Mouse (Mus musculus): ENCODE results near the gene Suclg2.
"Not testable (repeated sequence)": the region's sequence is repeated elsewhere in the genome, so short reads cannot be mapped to it uniquely, and the experiment has no call there.

Gene Suclg2

DNA sequence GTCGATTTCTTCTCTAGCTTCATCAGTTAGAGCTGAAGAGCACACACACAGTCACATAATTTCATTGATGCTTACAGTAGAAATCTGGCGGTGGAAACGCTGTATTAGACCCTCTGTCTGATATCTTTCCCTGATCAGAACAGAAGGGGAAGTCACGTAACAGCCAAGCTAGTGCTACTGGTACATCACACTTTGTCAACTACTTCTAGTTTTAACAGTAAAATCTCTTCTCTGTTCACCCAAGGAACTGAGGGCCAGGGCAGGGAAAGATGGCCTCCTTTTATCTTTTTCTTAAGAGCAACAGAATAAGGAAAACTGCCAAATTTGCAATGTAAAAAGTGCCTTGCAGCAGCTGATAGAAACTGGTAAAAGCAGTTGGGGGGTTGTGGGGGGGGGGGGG, 97.8 kb downstream of the Suclg2 start:
- no peak for DNase-seq (ENCODE audit: low spot score)

DNA sequence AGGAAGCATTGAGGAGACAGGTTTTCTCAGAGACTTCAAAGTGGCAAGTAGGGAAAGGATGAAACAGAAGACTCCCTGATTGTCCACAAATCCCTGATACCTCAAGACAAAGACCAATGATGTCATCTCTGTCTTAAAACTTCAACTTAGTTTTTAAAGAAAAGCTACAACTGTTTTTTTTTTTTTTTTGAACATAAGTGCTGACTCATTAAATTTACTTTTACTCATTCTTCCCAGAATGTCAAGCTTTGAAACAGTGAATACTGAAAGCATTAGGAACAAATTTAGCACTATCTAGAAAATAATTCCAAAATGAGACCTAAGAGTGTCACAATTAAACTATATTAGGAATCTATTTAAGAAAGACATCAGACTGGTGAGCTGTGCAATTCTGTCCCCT, 98.8 kb downstream of the Suclg2 start:
- DNase-seq (ENCODE audit: low spot score): no peak

DNA sequence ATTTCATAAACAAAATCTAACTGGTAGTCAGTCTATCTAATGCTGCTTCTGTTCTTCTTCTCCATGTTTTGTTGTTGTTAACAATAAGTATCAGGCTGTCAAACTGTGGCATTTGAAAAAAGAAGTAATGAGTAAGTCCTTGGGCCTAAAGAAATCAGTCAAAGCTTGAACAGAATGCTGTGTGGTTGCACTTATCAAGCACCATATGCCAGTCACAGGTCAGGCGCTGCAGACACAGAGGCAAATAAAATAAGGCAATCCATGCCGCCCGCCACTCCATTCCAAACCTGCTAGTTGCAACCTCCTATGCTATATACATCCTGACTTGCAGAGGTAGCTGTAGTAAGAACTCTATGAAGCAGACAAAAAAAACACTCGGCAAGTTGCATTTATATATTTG, 100.2 kb downstream of the Suclg2 start:
- DNase-seq (ENCODE audit: low spot score): no peak

DNA sequence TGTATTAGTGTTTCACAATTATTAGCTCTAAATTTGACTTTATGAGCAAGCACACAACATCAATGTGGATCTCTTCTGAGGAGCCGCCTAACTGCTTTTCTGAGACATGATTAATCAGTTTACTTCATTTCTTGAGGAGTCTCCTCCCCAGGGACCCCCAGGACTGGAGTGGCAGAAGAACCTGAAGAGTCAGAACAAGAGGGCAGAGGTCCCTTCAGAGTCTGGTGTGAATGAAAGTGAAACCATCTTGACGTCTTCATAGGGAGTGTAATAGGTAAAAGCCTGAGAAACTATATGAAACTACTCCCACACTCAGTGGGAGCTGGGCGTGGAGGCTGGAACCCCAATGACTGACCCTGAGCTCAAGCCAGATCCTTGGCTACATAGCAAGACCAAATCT, 105.4 kb downstream of the Suclg2 start:
- DNase-seq (ENCODE audit: low spot score): no peak

DNA sequence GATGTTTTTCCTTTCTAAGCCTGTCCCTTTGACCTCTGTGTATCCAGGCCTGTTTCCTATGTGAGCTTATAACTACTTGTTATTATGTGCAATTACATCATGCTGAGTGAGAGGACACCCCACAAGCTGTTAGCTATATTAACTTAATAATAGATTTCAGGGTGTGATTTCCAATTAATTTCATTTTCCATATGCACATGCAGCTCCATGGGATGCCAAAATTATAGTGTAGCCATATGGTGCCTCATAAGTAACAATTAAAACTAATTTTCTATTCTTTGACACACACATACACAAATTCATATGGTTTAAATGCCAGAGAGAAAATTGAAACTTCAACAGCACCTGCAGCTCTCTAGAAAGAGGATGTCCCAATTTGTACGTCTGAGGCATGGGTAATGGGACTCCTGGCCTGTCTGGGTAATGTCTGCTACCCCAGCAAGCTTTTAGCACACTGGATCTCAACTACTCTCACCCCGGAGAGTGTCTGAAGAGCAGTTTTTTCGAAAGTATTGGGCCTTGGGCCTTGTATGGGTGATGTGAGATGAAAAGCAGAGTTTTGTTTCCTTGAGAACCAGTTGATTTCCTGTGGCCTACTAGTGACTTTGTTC, 106.1 kb downstream of the Suclg2 start:
- DNase-seq (ENCODE audit: low spot score): no peak

DNA sequence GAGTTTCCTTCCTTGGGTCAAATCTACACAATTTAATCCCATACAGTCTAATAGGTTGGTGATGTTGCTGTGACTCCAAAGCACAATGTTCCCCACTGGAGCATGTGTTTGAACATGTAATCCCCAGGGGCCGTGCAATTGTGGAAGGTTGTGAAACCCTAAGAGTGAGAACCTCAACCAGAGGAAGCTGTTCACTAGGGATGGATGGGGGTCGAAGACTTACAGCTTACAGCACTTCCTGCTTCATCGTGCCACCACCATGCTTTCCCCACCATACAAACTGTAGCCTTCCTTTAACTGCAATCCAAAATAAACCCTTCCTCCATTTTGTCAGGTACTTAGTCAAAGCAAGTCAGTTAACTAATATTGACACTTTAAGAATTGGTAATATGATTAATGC, 107.5 kb downstream of the Suclg2 start:
- no peak for DNase-seq (ENCODE audit: low spot score)

DNA sequence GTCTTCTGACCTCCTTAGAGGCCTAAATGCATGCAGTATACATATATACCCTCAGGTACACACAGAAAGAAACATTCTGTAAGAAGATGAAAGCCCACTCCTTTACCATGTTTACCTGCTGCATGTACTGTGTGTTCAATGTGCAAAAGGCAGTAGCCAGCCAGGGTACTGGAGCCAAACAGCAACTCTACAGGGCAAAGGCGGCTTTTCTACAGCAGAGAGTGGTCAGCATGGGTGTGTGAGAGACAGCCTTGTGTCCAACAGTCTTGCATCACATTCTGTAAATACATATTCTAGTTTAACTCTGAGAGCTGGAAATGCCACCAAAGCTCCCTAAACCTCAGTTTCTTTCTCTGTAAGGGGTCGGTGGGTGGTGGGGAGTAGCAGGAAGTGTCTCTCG, 110.5 kb downstream of the Suclg2 start:
- DNase-seq (ENCODE audit: low spot score): no peak

DNA sequence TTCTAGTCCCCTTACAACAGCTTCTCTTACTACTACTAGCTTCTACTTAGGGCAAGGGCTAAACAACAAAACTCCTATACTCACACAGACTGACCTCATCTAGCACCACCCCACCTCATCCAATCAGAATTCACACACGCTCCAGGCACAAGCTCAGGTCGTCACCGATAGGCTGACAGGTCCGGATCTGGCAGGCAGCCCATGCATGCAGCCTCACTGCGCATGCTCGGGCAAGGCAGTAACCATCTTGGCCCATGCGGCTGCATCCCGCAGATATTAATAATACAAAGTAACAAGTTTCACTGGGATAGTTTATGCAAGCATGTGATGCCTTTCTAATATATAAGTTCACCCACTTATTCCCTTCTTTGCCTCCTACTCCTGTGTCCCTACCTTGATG, 117.9 kb downstream of the Suclg2 start:
- not testable (repeated sequence) for DNase-seq (ENCODE audit: low spot score)

DNA sequence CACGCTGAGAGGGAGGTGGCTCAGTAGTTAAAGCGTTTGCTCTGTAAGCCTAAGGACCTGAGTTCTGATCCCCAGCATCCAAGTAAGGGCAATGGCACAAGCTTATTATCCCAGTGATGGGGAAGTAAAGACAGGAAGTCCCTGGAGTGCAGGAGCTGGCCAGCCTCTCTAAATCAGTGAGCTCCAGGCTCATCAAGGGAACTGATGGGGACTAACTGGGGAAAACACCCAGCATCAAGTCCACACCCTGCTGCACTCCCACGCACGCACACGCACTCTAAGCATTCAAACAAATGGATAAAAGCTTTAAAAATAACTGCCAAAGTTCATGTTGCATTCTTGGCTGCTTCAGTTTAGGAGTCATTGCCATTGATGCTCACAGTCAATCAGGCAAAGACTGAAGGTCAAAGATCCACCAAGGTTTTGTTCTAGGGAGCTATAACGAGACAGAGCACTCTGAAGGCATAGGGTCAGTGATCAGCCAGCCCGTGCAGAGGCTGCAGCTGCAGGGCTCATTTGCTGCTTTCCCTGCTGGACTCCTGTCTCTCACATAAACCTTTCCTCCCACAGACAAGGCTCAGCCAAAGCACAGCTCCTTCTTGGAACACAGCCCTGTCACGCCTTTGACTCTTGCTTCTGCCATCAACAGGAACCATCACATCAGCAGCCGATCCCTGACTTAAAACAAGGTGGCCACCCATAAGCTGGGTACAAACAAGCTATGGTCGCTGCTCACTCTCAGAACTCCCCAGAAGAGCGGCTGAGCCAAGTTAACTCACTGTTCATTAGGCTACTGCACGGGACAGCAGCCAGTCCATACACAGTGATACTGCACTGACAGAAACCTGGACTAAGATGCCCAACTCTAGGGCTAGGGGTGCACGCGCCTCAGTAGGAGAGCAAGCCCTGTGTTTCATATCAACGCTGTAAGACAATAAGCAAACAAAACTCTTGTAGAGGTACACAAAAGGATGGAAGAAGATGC, 121.5 kb downstream of the Suclg2 start:
- no peak for DNase-seq (ENCODE audit: low spot score)

DNA sequence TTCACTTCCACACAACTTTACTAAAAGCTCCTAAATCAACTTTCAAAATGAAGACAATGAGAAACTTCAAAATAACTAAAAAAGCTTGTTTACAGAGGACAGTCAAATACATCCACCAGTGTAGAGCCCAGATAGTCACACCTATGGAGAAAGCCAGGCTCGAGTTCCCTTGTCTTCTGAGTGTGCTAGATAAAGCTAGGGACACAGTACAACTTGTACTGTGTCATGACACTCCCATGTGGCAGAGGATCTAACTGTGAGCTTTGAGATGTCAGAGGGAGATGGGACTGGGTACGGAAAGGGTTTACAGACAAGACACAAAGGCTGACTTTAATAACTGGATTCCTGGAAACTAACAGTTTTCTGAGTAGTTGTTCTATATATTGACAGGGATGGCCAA, 122.7 kb downstream of the Suclg2 start:
- DNase-seq (ENCODE audit: low spot score): no peak

DNA sequence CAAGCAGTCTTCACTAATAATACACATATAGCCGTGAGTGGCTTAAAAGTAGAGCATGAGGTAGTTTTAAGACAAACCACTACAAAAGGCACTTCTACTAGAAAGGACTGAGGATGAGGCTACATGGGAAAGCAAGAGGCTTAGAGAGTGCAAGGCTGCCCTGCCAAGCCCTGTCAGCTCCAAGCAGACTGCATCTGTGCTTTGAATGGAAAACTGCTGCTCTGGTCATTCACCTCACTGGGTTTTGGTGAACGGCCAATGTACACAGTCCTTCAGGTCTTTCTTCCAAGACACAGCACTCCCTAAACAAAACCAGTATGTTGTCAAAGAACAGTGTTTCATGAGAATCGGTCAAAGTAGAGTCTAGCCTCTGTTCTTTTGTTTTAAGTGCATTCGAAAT, 124.4 kb downstream of the Suclg2 start:
- no peak for DNase-seq (ENCODE audit: low spot score)

DNA sequence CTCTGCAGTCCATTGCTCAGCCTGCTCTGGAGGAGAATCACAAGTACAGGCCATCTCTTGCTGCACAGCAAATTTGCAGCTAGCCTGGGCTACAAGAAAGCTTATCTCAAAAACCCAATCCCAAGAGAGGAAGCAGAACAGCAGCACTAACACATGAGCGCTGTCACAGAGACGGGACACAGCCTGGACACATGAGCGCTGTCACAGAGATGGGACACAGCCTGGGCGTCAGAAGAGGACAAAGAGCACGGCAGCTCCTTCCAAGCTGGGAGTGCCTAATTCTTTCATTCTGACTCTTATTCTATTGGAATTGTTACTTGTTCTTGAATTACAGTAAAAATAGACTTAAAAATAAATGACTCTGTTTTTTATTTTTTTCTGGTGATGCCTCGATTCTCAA, 126.2 kb downstream of the Suclg2 start:
- DNase-seq (ENCODE audit: low spot score): no peak

DNA sequence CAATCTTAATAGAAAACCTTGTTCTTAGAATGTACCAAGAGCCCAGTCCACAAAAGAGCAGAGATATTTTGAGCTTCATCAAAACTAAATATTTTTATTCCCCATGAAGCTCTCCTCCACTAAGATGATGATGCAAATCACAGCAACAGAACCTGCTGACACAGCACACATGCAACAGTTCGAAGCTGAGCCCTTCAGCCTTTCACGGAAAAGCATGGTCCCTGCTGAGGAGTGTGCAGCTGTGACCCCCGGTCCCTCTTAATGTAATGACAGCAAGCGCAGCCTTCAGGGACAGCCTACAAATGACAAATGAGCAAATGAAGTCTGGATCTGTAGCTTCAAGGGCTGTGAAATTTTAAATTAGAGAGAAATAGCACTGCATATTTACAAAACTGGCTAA, 128.1 kb downstream of the Suclg2 start:
- DNase-seq (ENCODE audit: low spot score): no peak

DNA sequence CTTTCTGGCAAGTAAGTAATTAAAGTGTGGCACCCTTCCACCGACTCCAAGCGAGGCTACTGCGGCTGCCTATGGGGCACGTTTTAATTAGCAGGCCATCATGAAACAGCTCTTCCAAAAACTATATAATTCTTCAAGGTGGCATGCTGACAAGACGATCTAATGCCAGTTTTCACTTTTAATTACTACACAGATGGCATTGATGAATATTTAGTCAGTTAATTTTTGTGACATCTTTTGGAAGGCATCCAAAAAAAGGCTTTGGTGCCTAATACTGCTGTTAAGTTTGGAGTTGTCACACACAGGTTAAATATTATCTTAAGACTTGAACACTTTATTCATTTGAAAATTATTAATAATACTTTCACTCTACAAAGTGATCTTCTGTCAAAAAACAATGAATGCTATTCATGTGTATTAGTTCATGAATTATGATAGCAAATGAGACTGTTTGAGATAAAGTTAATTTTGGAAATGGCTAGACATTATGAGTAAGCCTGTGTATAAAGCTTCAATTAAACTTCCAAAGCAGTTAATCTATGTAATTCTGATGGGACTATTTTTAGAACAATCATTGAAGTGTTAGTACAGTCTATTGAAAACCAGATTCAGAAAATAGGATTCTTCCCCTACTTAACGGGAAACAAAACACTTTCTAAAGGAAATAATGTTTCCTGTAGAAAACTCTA, 131.3 kb downstream of the Suclg2 start:
- no peak for DNase-seq (ENCODE audit: low spot score)

DNA sequence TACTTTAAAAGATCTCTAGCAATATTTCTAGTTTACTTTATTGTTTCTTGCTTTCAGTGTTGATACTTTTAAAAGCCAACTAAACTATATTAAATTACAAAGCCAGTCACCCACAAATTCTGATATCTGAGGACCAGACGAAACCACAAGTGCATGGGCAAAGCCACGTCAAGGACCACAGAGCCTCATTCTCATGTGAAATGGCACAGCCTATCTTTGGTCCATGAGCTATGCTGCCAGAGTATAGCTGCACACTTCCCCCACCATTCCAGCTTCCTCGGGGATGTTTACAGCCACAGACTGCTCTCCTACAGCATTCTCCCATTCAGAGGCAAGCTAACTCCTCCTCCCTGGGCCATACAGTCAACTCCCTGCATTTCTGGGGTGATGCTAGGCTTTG, 136.7 kb downstream of the Suclg2 start:
- no peak for DNase-seq (ENCODE audit: low spot score)

DNA sequence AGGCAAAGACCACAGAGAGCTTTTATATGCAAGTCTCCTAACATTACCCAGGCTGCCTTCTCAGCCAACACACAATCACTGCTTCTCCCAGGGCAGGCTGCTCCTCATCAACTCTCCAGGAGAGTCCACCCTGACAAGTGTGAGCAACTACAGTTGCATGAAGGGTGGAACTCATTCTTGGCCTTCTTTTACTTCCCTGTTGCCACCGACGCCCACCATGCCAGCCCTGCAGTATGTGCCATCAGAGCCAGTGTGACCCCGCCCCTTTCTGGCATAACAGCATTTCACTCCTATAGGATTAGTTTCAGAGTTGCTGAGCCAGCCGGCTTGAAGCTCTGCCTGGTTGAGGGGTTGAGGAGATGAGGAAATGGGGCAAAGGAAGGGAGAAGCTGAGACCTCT, 138.8 kb downstream of the Suclg2 start:
- no peak for DNase-seq (ENCODE audit: low spot score)

DNA sequence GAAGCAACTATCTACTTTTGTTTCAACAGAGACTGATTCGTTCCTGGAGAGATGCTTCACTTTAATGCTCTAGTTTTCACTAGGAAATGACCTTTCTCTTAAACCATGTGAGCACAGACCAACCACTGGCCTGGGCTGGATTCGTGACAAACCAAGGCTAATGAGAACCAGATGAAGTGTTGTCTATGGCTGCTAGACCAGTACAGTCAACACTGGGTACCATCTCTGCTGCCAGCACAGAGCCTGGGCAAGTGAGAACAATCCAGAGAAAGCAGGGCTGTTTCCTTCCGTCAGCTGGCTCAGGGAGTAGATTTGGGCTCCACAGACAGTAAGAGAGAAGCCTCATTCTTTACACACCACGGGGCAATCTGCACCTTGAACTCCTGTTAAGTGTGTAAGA, 143.1 kb downstream of the Suclg2 start:
- DNase-seq (ENCODE audit: low spot score): no peak

DNA sequence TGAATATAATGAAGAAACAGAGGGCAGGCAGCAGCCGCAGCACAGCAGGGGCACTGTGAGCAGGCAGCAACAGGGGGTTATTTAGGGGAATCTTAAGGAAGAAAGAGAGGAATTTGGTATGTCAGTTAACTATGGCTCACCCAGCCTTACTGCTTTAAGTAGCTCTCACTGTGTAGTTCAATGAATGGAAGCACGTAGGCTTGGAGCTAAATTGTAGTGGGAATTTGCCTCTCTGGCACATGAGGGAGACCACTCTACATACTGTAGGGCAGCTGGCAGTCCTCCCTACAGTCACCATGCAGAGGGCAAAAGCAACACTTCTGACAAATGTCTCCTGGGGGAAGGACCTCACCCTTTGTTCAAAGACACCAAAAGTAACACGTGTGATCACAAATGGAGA, 143.7 kb downstream of the Suclg2 start:
- DNase-seq (ENCODE audit: low spot score): no peak

DNA sequence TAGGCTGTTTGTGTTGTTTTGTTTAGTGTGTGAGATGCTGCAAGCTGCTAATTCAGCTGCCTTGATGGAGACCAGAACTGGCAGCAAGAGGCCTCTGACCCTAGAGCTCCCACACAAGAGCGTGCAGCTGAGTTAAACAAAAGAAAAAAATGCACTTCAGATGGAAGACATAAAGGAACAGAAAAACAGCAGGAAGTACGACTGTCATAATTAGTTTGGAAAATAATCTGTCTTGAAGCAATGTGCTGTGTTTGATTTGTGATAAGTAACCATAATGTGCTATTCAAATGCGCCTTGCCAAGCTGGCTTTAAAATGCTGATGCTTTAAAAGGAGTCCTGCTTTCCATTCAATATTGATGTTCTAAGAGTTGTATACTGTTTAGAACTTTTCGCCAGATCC, 144.2 kb downstream of the Suclg2 start:
- no peak for DNase-seq (ENCODE audit: low spot score)

DNA sequence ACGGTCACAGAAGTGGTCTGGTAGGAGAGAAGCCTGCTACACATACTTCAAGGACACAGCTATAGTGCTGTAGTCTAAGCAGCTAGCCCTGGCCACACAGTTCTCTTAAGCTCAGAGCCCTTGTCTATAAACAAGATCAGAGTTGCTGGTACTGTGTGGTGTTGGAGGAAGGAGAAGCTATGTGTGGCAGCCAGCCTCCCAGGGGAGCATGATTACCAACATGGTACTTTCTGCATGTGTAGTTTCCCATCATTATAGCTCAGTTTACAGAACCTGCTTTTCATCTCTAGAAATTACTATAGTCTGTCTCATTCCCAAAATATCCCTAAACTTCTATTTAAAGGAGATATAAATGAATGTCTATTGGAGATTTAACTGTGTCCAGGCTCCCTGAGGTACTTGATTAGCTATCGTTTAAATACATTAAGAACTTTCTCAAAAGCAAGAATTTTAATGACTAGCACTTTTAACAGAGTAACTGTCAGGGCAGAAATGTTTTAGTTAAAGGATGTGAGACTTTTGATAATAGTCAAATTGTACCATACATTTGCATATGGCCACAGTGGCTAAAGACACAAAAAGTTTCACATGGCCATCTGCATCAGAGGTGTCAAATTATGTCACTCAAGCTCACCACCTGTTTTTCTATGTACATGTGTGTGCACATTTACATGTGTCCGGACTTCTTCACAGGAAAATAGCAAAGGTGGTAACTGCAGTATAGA, 145.4 kb downstream of the Suclg2 start:
- DNase-seq (ENCODE audit: low spot score): no peak

DNA sequence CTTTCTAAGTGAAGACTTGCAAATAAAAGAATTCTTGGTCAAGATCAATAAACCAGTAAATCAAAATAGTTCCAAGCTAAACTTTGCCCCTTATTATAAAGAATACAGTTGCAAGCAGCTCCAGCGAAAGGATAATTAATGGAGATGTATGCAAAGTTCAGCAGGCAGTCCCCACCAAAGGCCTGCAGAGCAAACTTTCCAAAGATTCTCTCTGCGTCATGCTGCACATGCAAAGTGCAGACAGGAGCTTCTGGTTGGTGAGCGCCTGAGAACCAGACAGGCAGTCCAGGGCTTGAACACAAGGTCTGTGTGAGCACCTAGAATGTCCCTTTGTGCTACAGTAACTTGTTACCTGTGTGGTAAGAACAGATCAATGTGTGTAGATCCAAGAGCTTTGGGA, 147.0 kb downstream of the Suclg2 start:
- DNase-seq (ENCODE audit: low spot score): no peak

DNA sequence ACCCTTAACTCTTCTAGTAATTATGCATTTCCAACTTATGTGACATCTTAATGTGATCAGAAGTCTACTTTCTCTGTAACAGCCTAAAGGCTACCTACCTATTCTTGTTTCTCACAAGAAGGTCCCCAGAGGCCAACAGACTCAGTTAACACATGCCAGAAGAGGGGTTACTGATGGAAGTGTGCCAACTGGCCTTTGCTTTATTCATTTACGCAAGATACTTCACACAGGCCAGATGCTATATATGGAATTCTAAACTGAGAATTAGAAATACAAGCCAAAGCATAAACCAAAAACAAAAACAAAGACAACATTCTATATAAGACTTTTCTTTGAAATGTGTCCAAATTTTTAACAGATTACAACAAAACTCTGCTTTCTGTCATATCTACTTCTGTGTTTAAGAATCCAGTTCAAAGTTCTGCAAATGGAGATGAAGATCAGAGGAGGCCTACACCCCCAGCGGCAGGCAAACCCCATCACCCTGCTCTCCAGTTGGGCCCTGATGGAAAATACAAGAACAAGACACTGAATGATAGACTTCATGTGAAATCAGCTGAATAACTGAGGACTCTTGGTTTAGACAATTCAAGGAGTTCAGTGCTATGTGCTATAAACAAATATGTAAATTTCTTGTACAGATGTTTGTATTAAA, 155.1 kb downstream of the Suclg2 start:
- no peak for DNase-seq (ENCODE audit: low spot score)

Data from layer of hippocampus, adult 11-12 months (tissue).